Mouse (Mus musculus) lung, adult 2 months (tissue): ENCODE results near the gene Slc4a8.

Experiments
- CTCF ChIP-seq: fragments of 200-500 bp; IDR thresholded peaks from 2 replicates; pipeline ENCODE4 v1.5.1; 2011; ENCODE audit warnings: mild to moderate bottlenecking, low read length, control low read depth; ENCODE audit not compliant: insufficient read depth
- POLR2A ChIP-seq: fragments of 200-500 bp; IDR thresholded peaks from 2 replicates; pipeline ENCODE4 v1.6.1; 2011; ENCODE audit warnings: low read depth, mild to moderate bottlenecking, control low read depth, low read length, borderline replicate concordance; ENCODE audit errors: extremely low read depth

GRCm38 (mm10) chr15:100873155-100873554, 111.6 kb downstream of the Slc4a8 start:
- no peak for TF ChIP-seq CTCF
- no peak for TF ChIP-seq POLR2A
